Mouse (Mus musculus) bone marrow macrophage, adult 2 months (primary cell): Measurements from ENCODE around the gene 5830473C10Rik.

ENCODE experiments used
- CTCF ChIP-seq: IDR thresholded peaks from 2 replicates; pipeline ENCODE4 v1.5.1; 2012; ENCODE audit warnings: low read depth, mild to moderate bottlenecking, low read length, moderate library complexity
- POLR2A ChIP-seq: IDR thresholded peaks from 2 replicates; pipeline ENCODE4 v1.6.1; 2012; ENCODE audit warnings: mild to moderate bottlenecking, low read depth, low read length, borderline replicate concordance

GRCm38 (mm10) chr5:90634885-90635284 lies 74.0 kb downstream of the 5830473C10Rik start:
- TF ChIP-seq CTCF (no peak), POLR2A (no peak)
